Mouse (Mus musculus): Measurements from ENCODE around the gene Sox18.

Gene Sox18

DNA sequence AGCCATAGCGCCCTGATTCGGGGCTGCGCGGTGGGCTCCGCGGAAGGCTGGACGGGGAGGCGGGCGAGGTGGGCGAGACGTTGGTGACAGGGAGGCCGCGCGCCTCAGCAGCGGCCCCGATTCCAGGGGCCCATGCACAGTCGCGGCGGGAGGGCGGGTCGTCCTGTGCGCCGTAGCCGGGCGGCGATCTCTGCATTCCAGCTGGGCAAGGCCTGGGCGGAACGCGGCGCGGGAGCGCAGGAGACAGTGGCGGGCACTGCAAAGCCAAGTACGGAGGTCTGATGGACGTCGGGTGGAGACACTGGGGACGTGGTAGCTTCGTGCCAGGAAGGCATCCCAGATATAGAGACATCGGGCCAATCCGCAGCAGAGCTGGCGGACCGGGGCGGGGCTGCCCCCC, at the start of gene Sox18:
TSS of gene Sox18 (minus strand) at position 315 of the 400 bp plus-strand sequence.
- DNase-seq, result no peak

GRCm38 (mm10) chr2:181721200-181721599, 49.8 kb upstream of the Sox18 start:
- no peak for DNase-seq

DNA sequence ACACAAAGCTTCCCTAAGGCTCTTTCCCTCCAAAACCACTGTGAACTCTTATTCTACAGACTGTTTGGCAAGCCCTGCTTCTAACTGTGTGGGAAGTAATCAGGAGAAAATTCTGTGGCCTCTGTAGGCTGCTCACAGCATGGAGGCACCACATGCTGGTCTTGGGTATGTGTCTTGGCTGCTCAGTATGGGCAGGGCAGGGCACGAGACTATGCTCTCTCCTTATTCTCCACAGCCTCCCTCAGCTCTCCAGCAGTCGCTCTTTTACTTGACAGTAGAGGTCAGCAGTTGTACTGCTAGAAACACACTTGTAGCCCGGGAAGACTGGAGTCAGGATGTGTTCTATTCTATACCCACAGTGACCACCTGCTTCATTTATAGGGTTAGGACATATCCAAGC, 48.6 kb upstream of the Sox18 start:
- no peak for DNase-seq

GRCm38 (mm10) chr2:181716991-181717390, 45.6 kb upstream of the Sox18 start:
- DNase-seq, result no peak

DNA sequence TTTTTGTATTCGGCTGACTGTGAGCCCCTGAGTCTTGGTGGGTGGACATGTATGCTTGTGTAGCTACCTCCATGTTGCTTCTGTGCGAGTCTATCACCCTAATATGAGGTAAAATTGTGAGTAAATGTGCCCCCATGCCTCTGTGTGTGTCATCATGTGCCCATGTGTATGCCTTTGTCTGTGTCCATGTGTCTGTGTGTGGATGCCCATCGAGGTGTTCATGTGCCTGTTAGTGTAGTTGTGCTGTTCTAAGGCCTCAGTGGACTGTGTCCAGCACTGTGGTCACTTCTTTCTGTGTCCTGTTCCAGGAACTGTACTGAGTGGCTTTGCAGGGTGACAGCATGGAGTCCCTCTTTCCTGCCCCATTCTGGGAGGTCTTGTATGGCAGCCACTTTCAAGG, 43.9 kb upstream of the Sox18 start:
- no peak for DNase-seq

DNA sequence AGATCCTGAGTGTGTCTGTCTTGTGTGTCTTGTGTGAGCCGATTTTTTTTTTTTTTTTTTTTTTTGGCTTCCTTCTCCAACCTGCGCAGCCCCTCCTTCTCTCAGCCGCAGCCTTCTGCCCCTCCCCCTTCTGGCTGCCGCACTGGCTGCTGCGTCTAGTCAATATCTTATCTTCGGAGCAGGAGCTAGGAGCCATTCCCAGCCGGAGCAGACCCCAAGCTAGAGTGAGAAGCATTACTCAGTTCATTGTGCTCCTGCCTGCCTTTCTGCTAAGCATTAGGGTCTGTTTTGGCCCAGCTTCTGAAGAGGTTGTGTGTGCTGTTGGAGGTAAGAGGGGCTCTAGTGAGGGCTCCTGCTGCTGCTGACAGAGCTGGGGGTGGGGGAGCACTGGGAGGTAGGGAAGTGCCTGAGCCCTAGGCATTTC, 43.5 kb upstream of the Sox18 start, which contains the start of gene Oprl1:
TSS of gene Oprl1 (plus strand) at position 114 of the 424 bp plus-strand sequence.
- peak; percentile 59 for DNase-seq

DNA sequence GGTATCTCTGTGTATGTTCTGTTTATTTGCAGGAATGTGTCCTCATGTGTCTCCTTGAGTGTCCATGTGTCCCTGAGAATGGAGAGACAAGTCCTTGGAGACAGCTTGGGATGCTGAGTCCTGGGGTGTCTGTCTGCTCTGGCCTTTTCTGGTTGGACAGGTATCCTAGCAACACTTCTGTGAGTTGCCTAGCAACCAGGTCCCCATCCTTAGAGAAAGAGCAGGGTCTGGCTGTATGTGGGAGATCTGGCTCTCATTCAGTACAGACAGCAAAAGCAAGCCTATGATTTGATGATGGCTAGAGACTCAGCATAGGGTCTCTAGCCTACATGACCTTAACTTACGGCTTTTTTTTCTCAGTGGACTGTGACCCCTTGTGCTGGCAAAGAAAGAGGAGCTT, 42.3 kb upstream of the Sox18 start:
- peak; percentile 82 for DNase-seq

DNA sequence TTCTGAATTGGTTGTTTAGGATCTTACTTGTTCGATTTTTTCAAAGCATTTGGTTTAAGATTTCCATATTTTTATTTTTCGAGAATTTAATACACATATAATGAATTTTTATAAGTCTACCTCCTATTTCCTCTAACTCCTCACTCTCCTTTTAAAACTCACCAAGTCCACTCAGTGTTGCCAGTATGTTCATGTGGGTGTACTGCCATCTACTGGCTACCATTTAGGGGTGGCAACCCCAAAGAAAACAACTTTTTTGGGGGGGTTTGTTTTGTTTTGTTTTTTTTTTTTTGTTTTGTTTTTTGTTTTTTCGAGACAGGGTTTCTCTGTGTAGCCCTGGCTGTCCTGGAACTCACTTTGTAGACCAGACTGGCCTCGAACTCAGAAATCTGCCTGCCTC, 35.2 kb upstream of the Sox18 start:
- DNase-seq, result no peak

DNA sequence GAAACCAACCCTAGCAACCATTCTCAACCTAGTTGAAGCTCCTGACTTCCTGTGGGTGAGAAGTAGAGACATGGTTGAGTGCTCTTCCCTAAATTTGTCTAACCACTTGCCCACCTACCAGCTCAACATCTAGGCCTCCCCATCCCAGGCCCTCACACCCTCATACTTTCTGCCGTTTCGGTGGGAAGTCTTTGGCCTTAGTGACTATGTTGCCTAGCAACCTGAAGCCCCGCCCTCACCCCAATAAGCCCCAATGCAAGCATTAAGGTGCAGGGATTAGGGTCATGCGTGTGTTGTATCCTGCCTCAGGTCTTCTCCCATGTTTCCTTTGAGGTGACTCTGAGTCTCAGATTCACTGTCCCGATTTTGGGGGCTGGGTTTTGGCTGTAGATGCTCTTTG, 26.8 kb upstream of the Sox18 start, which contains the start of gene Lkaaear1:
TSS of gene Lkaaear1 (minus strand) at position 202 of the 400 bp plus-strand sequence.
- DNase-seq, result no peak

- no peak for DNase-seq
These were observed 25.5 kb upstream of the Sox18 start for GRCm38 (mm10) chr2:181696801-181697420.

- DNase-seq, result no peak
These were observed 24.3 kb upstream of the Sox18 start for GRCm38 (mm10) chr2:181695776-181696175.

- DNase-seq, result no peak
These were observed 23.1 kb upstream of the Sox18 start for GRCm38 (mm10) chr2:181694581-181694980.

GRCm38 (mm10) chr2:181693339-181694280, 22.2 kb upstream of the Sox18 start, which contains the start of gene Rgs19:
TSS of gene Rgs19 (minus strand) at chr2:181693977.
- peak; percentile 79 for DNase-seq

GRCm38 (mm10) chr2:181692304-181692703, 20.9 kb upstream of the Sox18 start:
- no peak for DNase-seq

DNA sequence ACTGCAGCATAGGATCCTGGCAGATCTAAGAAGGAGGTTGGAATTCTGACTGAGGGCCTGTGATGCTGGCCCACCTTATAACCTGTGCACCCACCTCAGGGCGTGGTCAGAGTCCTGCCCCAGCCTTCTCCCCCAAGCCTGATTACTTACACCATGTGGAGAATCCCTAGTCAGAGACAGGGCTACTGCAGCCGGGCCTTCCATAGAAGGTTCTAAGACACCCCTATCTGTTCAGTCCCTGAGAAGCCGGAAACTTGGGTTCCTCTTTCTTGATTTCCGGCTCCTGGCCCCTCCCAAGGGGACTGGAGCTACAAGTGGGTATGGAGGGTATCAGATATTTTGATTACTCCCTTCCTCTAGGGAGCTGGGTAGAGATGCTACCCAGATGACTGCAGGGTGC, 20.1 kb upstream of the Sox18 start:
- DNase-seq, result no peak

GRCm38 (mm10) chr2:181691083-181691482, 19.6 kb upstream of the Sox18 start:
- DNase-seq, result no peak

- no peak for DNase-seq
These were observed 18.2 kb upstream of the Sox18 start for GRCm38 (mm10) chr2:181689466-181690160.

DNA sequence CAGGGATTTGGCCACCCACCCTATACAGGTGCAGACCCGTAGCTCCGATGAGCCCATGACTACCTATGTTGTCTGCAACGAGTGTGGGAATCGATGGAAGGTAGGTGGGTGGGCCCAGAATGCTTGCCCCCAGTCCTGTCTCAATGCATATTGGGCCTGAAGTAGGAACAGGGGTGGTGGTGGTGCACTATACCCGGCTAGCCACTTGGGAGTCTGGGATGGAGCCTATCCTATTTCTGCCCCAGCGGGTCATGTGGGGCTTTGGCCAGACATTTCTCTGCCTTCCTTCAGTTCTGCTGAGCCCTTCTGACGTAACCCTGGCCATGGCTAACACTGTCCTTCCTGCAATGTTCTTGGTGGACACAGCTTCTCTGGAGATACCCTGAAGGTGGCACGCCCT, 16.1 kb upstream of the Sox18 start:
- no peak for DNase-seq

GRCm38 (mm10) chr2:181685686-181686085, 14.2 kb upstream of the Sox18 start:
- DNase-seq, result no peak

GRCm38 (mm10) chr2:181684713-181685112, 13.3 kb upstream of the Sox18 start:
- no peak for DNase-seq

GRCm38 (mm10) chr2:181683381-181683780, 11.9 kb upstream of the Sox18 start:
- DNase-seq, result no peak

DNA sequence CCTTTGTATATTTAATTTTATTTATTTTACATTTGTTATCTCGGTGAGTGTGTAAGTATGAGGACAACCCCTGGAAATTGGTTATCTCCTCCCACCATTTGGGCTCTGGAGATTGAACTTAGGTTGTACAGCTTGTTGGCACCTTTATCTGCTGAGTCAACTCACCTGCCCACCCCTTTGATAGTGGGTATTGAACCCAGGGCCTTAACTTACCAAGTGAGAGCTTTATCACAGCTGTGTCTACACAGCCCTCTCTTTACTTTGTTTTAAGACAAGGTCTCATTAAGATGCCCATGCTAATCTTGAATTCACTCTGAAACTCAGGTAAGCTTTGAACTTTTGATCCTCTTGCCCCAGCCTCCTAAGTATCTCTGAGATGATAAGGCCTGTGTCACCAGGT, 10.5 kb upstream of the Sox18 start:
- DNase-seq, result no peak

DNA sequence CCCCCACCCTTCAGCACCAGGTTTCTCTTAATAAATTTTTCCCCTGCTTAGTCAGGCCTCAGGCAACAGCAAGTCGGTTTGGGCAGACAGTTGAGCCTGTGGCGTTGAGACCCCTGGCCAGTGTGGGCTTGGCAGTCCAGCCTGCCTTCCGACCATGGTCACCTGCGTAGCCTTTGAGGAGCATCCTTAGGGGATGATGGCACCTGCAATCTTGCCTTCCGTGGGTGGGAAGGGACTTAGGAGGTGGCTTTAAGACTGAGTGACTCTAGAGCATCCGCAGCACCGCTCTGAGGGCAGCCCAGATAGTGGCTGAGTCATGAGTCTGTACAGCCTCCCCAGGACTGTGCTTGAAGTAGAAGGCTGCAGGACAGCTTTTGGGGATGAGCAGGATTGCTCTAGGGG, 9.3 kb upstream of the Sox18 start:
- no peak for DNase-seq

Data from layer of hippocampus, adult 9-11 months (tissue).